Mouse (Mus musculus): ENCODE measurements around the gene Gm28043.
A peak's percentile ranks its signal among the peaks of the same experiment; 100 is the strongest.
"Not testable (repeated sequence)": the region's sequence is repeated elsewhere in the genome, so short reads cannot be mapped to it uniquely, and the experiment has no call there.

Gene Gm28043

GRCm38 (mm10) chr17:29614115-29615023, at the start of gene Gm28043, which contains the start of gene Rnf8:
TSS of gene Gm28043 (plus strand) at chr17:29614876.
TSS of gene Rnf8 (plus strand) at chr17:29614790.
- DNase-seq (ENCODE audit: extremely low read depth, insufficient read length, low spot score), result peak; percentile 98

GRCm38 (mm10) chr17:29565521-29565920, 49.2 kb upstream of the Gm28043 start:
- DNase-seq (ENCODE audit: extremely low read depth, insufficient read length, low spot score), result no peak

DNA sequence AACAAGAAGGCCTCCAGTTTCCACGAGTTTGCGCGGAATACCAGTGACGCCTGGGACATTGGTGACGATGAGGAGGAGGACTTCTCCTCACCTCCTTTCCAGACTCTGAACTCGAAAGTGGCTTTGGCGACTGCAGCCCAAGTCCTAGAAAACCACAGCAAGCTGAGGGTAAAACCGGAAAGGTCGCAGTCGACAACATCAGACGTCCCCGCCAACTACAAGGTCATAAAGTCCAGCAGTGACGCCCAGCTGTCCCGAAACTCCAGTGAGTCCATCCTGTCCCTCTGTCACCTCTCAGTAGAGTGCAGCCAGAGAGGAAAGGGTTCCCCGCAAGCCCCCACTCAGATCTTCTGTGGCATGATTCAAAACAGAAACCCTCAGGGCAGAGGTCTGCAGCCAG, 46.2 kb upstream of the Gm28043 start:
- no peak for DNase-seq (ENCODE audit: extremely low read depth, insufficient read length, low spot score)

GRCm38 (mm10) chr17:29569831-29570230, 44.8 kb upstream of the Gm28043 start:
- DNase-seq (ENCODE audit: extremely low read depth, insufficient read length, low spot score), result no peak

- no peak for DNase-seq (ENCODE audit: extremely low read depth, insufficient read length, low spot score)
These were observed 35.0 kb upstream of the Gm28043 start for GRCm38 (mm10) chr17:29579579-29580126.

- DNase-seq (ENCODE audit: extremely low read depth, insufficient read length, low spot score), result no peak
These were observed 31.1 kb upstream of the Gm28043 start for GRCm38 (mm10) chr17:29583569-29583968.

GRCm38 (mm10) chr17:29584306-29584705, 30.4 kb upstream of the Gm28043 start:
- no peak for DNase-seq (ENCODE audit: extremely low read depth, insufficient read length, low spot score)

GRCm38 (mm10) chr17:29584737-29585136, 29.9 kb upstream of the Gm28043 start:
- DNase-seq (ENCODE audit: extremely low read depth, insufficient read length, low spot score), result no peak

- DNase-seq (ENCODE audit: extremely low read depth, insufficient read length, low spot score), result no peak
These were observed 29.2 kb upstream of the Gm28043 start for GRCm38 (mm10) chr17:29585446-29585845.

GRCm38 (mm10) chr17:29586921-29587320, 27.8 kb upstream of the Gm28043 start:
- no peak for DNase-seq (ENCODE audit: extremely low read depth, insufficient read length, low spot score)

DNA sequence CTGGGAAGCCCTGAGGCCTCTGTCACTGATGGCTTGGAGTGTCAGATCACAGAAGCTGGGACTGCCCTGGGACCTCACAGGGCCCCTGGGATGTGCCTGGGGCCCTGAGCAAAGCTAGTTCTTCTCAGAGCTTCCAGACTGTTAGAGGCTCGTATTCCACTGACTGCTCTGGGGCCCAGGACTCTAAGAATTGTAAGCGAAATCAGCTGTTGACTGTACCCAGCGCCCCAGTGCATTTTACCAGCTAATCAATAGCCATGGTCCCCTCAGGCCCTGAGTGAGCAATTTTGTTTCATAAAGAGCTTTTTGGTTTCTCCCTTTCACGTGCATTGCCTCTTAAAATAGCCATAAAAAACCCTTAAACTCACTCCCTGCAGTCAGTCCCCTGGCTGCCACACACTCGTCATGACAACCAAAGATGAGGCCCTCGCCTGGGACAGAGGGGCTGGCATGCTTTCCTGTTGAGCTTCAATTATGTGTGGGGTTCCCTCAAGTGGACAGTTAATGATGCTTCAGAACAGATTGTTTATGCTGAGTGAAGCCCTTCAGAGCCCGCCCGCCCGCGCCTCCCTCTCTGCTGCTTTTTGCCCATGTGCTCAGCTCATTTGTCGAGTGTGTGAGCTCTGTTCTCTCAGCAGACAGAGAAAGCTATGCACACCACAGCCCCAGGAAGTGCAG, 25.3 kb upstream of the Gm28043 start:
- DNase-seq (ENCODE audit: extremely low read depth, insufficient read length, low spot score), result no peak

- DNase-seq (ENCODE audit: extremely low read depth, insufficient read length, low spot score), result no peak
These were observed 18.5 kb upstream of the Gm28043 start for GRCm38 (mm10) chr17:29595891-29596770.

GRCm38 (mm10) chr17:29596771-29597132, 17.9 kb upstream of the Gm28043 start:
- no peak for DNase-seq (ENCODE audit: extremely low read depth, insufficient read length, low spot score)

DNA sequence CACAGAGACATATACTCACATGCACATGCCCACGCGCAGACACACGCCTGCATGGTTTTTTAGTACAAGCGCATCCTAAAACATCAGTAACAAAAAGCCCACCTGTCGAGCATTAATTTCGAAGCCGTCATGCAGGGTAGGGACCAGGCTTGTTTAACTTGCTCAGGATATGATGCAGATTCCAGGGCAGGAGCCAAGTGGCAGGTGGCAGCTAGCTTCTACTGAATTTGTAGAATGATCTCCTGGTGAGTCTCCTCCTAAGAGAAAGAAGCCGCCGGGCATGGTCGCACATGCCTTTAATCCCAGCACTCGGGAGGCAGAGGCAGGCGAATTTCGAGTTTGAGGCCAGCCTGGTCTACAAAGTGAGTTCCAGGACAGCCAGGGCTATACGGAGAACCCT, 15.6 kb upstream of the Gm28043 start:
- DNase-seq (ENCODE audit: extremely low read depth, insufficient read length, low spot score), result no peak

DNA sequence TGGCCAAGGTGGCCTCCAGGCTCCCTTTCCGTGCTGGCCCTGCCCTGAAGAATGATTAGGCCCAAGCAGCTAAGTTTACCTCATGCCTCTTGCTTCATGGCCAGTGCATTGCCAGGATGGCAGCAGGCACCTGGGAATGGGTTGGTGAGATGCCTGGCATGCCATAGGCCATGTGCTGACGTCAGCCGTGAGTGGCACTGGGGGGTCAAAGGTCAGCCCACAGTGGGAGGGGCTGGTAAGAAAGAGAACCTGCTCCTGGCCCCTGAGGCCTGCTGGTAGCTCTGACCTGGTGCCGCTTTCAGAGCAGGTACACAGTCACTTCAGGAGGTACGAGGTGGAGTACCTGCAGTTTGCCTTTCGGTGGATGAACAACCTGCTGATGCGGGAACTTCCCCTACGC, 15.1 kb upstream of the Gm28043 start:
- no peak for DNase-seq (ENCODE audit: extremely low read depth, insufficient read length, low spot score)

DNA sequence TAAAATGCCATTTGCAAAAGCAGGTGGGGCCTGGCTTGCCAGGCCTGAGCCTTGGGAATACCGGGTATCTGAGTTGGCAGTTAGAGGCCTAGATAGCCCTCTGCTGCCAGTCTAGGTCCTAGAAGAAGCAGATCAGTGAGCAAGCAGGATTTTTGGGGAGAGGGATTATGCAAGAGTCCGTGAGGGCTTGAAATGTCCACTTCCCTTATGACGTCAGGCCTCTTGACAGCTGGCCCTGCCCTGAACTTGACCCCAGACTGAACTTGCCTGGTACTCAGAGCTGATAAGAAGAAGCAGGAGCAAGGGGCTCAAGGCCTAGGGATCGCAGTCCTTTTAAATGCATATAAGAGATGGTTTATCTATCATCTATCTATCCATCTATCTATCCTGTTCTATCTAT, 13.3 kb upstream of the Gm28043 start:
- no peak for DNase-seq (ENCODE audit: extremely low read depth, insufficient read length, low spot score)

DNA sequence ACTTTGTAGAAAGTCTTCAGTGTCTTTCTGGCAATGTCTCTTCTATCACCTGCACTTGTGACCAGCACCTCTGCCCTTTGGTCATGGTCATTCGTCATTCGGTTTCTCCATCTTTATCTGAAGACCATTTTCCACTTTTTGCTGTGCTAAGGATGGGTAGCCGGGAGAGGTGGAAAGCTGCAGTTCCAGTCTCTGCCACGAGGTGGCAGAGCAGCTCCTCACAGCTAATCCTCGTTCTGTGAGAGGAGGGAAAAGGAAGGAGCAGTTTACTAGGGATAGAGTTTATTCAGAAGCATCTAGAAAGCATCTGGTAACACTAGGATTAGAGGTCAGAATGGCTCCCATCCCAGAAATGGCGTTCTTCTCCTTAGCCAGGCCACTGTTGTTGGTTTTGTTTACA, 11.4 kb upstream of the Gm28043 start:
- DNase-seq (ENCODE audit: extremely low read depth, insufficient read length, low spot score), result no peak

DNA sequence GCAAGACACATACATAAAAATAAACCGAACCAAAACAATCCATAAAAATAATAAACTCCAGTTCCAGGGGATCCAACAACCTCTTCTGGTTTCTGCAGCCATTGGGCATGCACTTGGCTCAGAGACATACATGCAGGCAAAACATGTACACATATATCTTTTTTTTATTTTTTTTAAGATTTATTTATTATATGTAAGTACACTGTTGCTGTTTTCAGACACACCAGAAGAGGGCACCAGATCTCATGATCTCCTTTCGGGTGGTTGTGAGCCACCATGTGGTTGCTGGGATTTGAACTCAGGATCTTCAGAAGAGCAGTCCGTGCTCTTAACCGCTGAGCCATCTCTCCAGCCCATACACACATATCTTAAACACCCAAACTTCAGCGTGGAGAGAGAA, 1.2 kb upstream of the Gm28043 start:
- DNase-seq (ENCODE audit: extremely low read depth, insufficient read length, low spot score), result not testable (repeated sequence)

DNA sequence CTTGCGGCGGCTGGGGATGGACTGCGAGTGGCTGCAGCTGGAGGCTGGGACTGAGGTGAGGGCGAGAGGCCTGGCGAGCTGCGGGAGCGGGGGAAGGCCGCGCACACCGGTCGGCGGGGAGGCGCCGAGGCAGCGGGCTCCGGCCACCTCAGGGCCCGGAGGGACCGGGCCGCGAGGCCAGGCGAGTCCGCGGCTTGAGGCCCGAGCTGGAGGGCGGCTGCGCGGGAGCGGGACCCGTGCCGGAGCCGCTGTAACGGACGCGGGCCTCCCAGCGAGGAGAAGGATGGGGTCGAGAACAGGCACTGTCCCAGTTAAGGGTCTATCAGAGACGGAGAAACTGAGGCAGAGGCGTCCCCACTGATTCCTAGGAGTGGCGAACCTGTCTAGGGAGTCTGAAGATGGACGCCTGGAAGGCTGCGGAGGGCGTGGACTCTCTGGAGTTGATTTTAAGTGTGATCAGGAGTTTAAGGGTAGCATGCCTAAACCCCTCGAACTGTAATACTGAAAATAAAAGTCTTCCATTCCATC, 412 bp downstream of the Gm28043 start:
- DNase-seq (ENCODE audit: extremely low read depth, insufficient read length, low spot score), result no peak

DNA sequence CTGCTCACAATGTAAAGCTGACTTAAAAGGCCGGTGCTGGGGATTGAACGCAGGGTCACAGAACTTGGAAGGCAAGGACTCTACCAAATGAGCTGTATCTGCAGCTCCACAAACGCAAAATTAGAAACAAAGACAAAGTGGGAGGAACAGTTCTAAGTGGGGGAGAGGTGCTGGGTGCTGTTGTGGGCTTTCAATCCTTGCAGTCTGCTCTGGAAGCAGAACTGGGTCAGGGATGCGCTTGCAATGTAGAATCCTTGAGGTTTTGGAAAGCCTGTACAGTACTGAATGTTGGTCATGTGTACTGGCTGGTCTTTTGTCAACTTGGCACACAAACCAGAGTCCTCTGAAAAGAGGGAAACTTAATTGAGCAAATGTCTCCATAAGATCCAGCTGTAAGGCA, 940 bp downstream of the Gm28043 start:
- no peak for DNase-seq (ENCODE audit: extremely low read depth, insufficient read length, low spot score)
